Mouse (Mus musculus) erythroid progenitor cell, adult 5-6 weeks (primary cell): ENCODE measurements around the gene Laptm5. TPM values are rescaled to one million over a fixed set of nuclear protein-coding genes. Genes with fewer than 3 reads are reported as not detected.

ENCODE experiments used
- ATAC-seq: replicated peaks from 2 replicates; pipeline ENCODE4 v1.8.0; 2016; ENCODE audit warnings: moderate number of reproducible peaks, mild to moderate bottlenecking, moderate TSS enrichment, inconsistent platforms; ENCODE audit not compliant: poor library complexity, low FRiP score, severe bottlenecking
- total RNA-seq, 2 experiments: library from RNA; stranded (forward) in 1 of 2; stranded (reverse) in 1 of 2; fragments of 150-400 nt in 1 of 2; fragments of 186-747, 209-891 nt in 1 of 2; gene quantifications; 2 replicates each; pipeline versions ENCODE4 v1.2.3 to v1.2.4; 2015 to 2017; ENCODE audit warnings: low replicate concordance in 2 of 2

The Laptm5 gene
- total RNA-seq (2015; ENCODE audit: low replicate concordance) (141 and 163 TPM in 2 replicates), total RNA-seq (2017; ENCODE audit: low replicate concordance) (32.7 and 33.9 TPM in 2 replicates)

GRCm38 (mm10) chr4:130913077-130913476 lies at the start of gene Laptm5:
Laptm5 (plus strand) TSS chr4:130913125.
- no peak for ATAC-seq

GRCm38 (mm10) chr4:130865460-130865859 lies 47.5 kb upstream of the Laptm5 start:
- no peak for ATAC-seq

GRCm38 (mm10) chr4:130865901-130866371 lies 47.0 kb upstream of the Laptm5 start:
- no peak for ATAC-seq

- ATAC-seq: no peak
Measured at GRCm38 (mm10) chr4:130867940-130868339, 45.0 kb upstream of the Laptm5 start.

- no peak for ATAC-seq
Measured at GRCm38 (mm10) chr4:130868803-130869202, 44.1 kb upstream of the Laptm5 start.

GRCm38 (mm10) chr4:130872414-130872813 lies 40.5 kb upstream of the Laptm5 start:
- no peak for ATAC-seq

- ATAC-seq: no peak
Measured at GRCm38 (mm10) chr4:130873440-130873839, 39.5 kb upstream of the Laptm5 start.

- no peak for ATAC-seq
Measured at GRCm38 (mm10) chr4:130874601-130875000, 38.3 kb upstream of the Laptm5 start.

GRCm38 (mm10) chr4:130876016-130876726 lies 36.8 kb upstream of the Laptm5 start:
- no peak for ATAC-seq

- ATAC-seq: no peak
Measured at GRCm38 (mm10) chr4:130878273-130879047, 34.5 kb upstream of the Laptm5 start.

GRCm38 (mm10) chr4:130879048-130879384 lies 33.9 kb upstream of the Laptm5 start:
- no peak for ATAC-seq

- no peak for ATAC-seq
Measured at GRCm38 (mm10) chr4:130881336-130881735, 31.6 kb upstream of the Laptm5 start.

- no peak for ATAC-seq
Measured at GRCm38 (mm10) chr4:130882762-130883161, 30.2 kb upstream of the Laptm5 start.

- ATAC-seq: no peak
Measured at GRCm38 (mm10) chr4:130883820-130884533, 28.9 kb upstream of the Laptm5 start.

- ATAC-seq: no peak
Measured at GRCm38 (mm10) chr4:130887148-130887745, 25.7 kb upstream of the Laptm5 start.

GRCm38 (mm10) chr4:130889777-130890510 lies 23.0 kb upstream of the Laptm5 start:
- ATAC-seq: no peak

GRCm38 (mm10) chr4:130890511-130890840 lies 22.4 kb upstream of the Laptm5 start:
- no peak for ATAC-seq

- ATAC-seq: peak; percentile 51
Measured at GRCm38 (mm10) chr4:130892001-130892587, 20.8 kb upstream of the Laptm5 start.

GRCm38 (mm10) chr4:130893688-130894087 lies 19.2 kb upstream of the Laptm5 start:
- no peak for ATAC-seq
